In the genomic region with DNA sequence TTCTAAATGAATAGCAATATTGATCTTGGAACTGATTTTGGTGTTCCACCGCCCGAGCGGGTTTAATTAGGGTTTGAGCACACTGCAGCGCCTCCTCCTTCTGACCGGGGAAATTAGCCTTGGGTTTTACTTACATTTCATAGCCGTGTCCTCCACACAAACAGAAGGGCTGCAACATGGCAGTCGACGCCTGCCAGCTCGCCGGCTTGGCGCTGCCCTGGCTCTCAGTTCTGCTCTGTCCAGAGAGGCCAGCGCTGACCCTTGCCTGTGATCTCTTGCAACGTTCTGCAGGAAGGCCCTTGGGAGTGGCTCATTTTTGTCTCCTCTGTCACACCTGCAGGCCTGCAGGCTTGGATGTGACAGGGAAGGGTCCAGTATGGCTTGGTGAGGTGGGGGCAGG, we compare ENCODE assay signal across 12 mouse cellular contexts.
DNase-seq lines count a peak whose midpoint lies in the region.
"Had no signal": no experiment of that assay in that cellular context is flagged by ENCODE, and none has a peak within 500 bp of the region (broad histone marks: within the 10 kb centered on the region; RNA-seq: fewer than 3 reads in every experiment).

No protein-coding gene starts in this region.

- H3K4me3 ChIP-seq in embryonic facial prominence, embryonic 10.5 days, result peak overlapping the region; percentile 12; the same call in 1 of the 2 replicates
- 0 out of 2 replicates have a peak overlapping the region, but pooled peaks have one; percentile 7 for H3K4me3 ChIP-seq in limb, embryonic 10.5 days
- H3K4me3 ChIP-seq: heart, embryonic 12.5 days; limb, embryonic 15.5 days; lung, embryonic 15.5 days had no signal

- intact Hi-C loops in left cerebral cortex, postnatal 4 days (cut with DNase I), result loop anchor here (5.0 kb wide), 1 partner anchor 341 kb away; no protein-coding TSS in a partner anchor

- peak; percentile 66 for DNase-seq in left cerebral cortex, postnatal 4 days
- DNase-seq in left cerebral cortex, adult 18-20 months (ENCODE audit: low spot score in 2 of 2), result no peak
- DNase-seq in cerebellum, adult 11 months, result peak; percentile 48
- DNase-seq in embryonic facial prominence, embryonic 10.5 days (ENCODE audit: low spot score), result no peak
- DNase-seq in limb, embryonic 10.5 days (ENCODE audit: low spot score), result no peak
- no peak for DNase-seq in gastrocnemius, adult 8-10 months (ENCODE audit: low spot score in 2 of 2)
- no peak for DNase-seq in layer of hippocampus, adult 9-10 months (ENCODE audit: low spot score)
- no peak for DNase-seq in heart, adult 18-20 months

- H3K27ac ChIP-seq in embryonic facial prominence, embryonic 10.5 days (replicated peaks), result peak overlapping the region; percentile 25
- peak overlapping the region; percentile 68 for H3K27ac ChIP-seq in limb, embryonic 10.5 days
- H3K27ac ChIP-seq: limb, embryonic 15.5 days; lung, embryonic 15.5 days had no signal

- peaks cover 62% of the 10 kb centered on the region for H3K4me1 ChIP-seq in embryonic facial prominence, embryonic 10.5 days
- peaks cover 86% of the 10 kb centered on the region for H3K4me1 ChIP-seq in limb, embryonic 10.5 days

- H3K36me3 ChIP-seq in embryonic facial prominence, embryonic 10.5 days (replicated peaks), result no peaks in the 10 kb centered on the region
- H3K36me3 ChIP-seq in limb, embryonic 10.5 days, result no peaks in the 10 kb centered on the region
- H3K36me3 ChIP-seq: G1E; heart, embryonic 12.5 days; limb, embryonic 15.5 days; lung, embryonic 15.5 days had no signal

- WGBS in embryonic facial prominence, embryonic 10.5 days, result 62% methylated on average over 13 of the region's 13 CpGs
- 66% methylated on average over 13 of the region's 13 CpGs for WGBS in limb, embryonic 10.5 days

- H3K9me3 ChIP-seq in embryonic facial prominence, embryonic 10.5 days, result no peaks in the 10 kb centered on the region
- no peaks in the 10 kb centered on the region for H3K9me3 ChIP-seq in limb, embryonic 10.5 days (replicated peaks)
- H3K9me3 ChIP-seq: G1E; heart, embryonic 12.5 days; limb, embryonic 15.5 days; lung, embryonic 15.5 days had no signal

- H3K27me3 ChIP-seq in embryonic facial prominence, embryonic 10.5 days (replicated peaks; ENCODE audit: low read depth, poor library complexity, severe bottlenecking), result peaks cover 30% of the 10 kb centered on the region; the same call in 1 of the 2 replicates
- H3K27me3 ChIP-seq in limb, embryonic 10.5 days (ENCODE audit: low read depth, poor library complexity, severe bottlenecking), result peaks cover 22% of the 10 kb centered on the region
- H3K27me3 ChIP-seq: heart, embryonic 12.5 days; lung, embryonic 15.5 days had no signal

Comparison
In these comparisons a context has a peak if more than half of its experiments do, and no peak if none do; other contexts are left out.
1. DNase-seq: peak in left cerebral cortex, postnatal 4 days (single experiment) and cerebellum, adult 11 months (single experiment); none in left cerebral cortex, adult 18-20 months (0 of 2), embryonic facial prominence, embryonic 10.5 days (single experiment), limb, embryonic 10.5 days (single experiment), gastrocnemius, adult 8-10 months (0 of 2), layer of hippocampus, adult 9-10 months (single experiment) and heart, adult 18-20 months (0 of 2).